Mouse (Mus musculus) MEL (cell line): ENCODE results near the gene Tarbp2.

Experiments
- ZC3H11A ChIP-seq: IDR thresholded peaks from 2 replicates; pipeline ENCODE4 v1.6.1; 2012; ENCODE audit warnings: low read depth, mild to moderate bottlenecking, inconsistent platforms, low read length, improper control_type of control experiment
- ZKSCAN1 ChIP-seq: IDR thresholded peaks from 2 replicates; pipeline ENCODE4 v1.6.1; 2012; ENCODE audit warnings: low read depth, mild to moderate bottlenecking, inconsistent platforms, low read length, improper control_type of control experiment, moderate library complexity

DNA sequence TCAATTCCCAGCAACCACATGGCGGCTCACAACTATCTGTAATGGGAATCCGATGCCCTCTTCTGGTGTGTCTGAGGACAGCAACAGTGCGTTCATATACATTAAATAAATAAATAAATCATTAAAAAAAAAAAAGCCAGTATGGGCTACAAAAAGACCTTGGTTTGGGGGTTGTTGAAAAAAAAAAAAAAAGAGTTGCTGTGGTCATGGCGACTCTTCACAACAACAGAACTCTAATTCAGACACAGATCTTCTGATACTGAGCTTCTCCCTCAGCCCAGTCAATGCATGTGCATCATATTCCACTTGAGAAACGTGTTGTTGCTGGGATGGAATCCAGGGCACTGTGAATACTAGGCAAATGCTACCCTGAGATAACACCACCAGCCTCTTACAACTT is 34.6 kb downstream of the Tarbp2 start:
- TF ChIP-seq ZC3H11A (no peak), ZKSCAN1 (no peak)
